Mouse (Mus musculus) embryonic facial prominence, embryonic 10.5 days (tissue): ENCODE data around the gene Ear6. TPM values are rescaled to one million over a fixed set of nuclear protein-coding genes. Genes with fewer than 3 reads are reported as not detected.
"Not testable (repeated sequence)": the region's sequence is repeated elsewhere in the genome, so short reads cannot be mapped to it uniquely, and the experiment has no call there.

Source experiments
- DNase-seq: peaks from one replicate; pipeline ENCODE4 v3.0.0-alpha.2; 2017; ENCODE audit warnings: low spot score
- H3K27ac ChIP-seq: fragments of 300-500 bp; sonication (generic); replicated peaks from 2 replicates; pipeline ENCODE4 v1.5.1; 2016; ENCODE audit warnings: mild to moderate bottlenecking
- H3K27me3 ChIP-seq: fragments of 300-500 bp; sonication (generic); replicated peaks from 2 replicates; pipeline ENCODE4 v1.6.1; 2016; ENCODE audit warnings: low read depth, mild to moderate bottlenecking; ENCODE audit not compliant: poor library complexity, severe bottlenecking
- H3K36me3 ChIP-seq: fragments of 300-500 bp; sonication (generic); replicated peaks from 2 replicates; pipeline ENCODE4 v1.6.1; 2016; ENCODE audit warnings: mild to moderate bottlenecking, moderate library complexity
- H3K4me1 ChIP-seq: fragments of 300-500 bp; sonication (generic); 2 replicates; pipeline ENCODE4 v1.6.1; 2016
- H3K4me3 ChIP-seq: fragments of 300-500 bp; sonication (generic); 2 replicates; pipeline ENCODE4 v1.5.1; 2016; ENCODE audit warnings: mild to moderate bottlenecking, moderate library complexity
- H3K9me3 ChIP-seq: fragments of 300-500 bp; sonication (generic); 2 replicates; pipeline ENCODE4 v1.6.1; 2016; ENCODE audit warnings: mild to moderate bottlenecking
- WGBS: fragments of 180-500 bp; shearing (Covaris S2); methylation state at CpG from one replicate; pipeline ENCODE4 v1.1.7; 2016; 5-methylcytosine and 5-hydroxymethylcytosine counted together
- polyA plus RNA-seq: library from polyadenylated mRNA; unstranded; fragments of >200 nt; fragmentation: Nextera tagmentation; extraction: Ambion mirVana; gene quantifications from 2 replicates; pipeline ENCODE4 v1.2.1, GENCODE M21; 2016

Ear6 gene
- polyA plus RNA-seq = not detected in 2 replicates

GRCm38 (mm10) chr14:51853399-51853798, at the start of gene Ear6:
TSS of gene Ear6 (plus strand) at chr14:51853699.
- H3K27me3 ChIP-seq = no peaks in the 10 kb centered on the region
- no peaks in the 10 kb centered on the region for H3K36me3 ChIP-seq
- H3K4me3 ChIP-seq = no peak within 1 kb of the TSS
- H3K9me3 ChIP-seq = no peaks in the 10 kb centered on the region
- no peak for DNase-seq
- H3K27ac ChIP-seq = no peak within 1 kb of the TSS
- no peaks in the 10 kb centered on the region for H3K4me1 ChIP-seq

- Histone ChIP-seq H3K36me3 (no peaks in the 10 kb centered on the region), H3K4me1 (no peaks in the 10 kb centered on the region), H3K27ac (no peak overlapping the region), H3K4me3 (no peak overlapping the region), H3K9me3 (no peaks in the 10 kb centered on the region), H3K27me3 (no peaks in the 10 kb centered on the region)
- WGBS = 67% methylated on average over 1 of the region's 1 CpGs
- DNase-seq = no peak
Observed at GRCm38 (mm10) chr14:51826625-51827024, 26.9 kb upstream of the Ear6 start.

- WGBS = 40% methylated on average over 5 of the region's 5 CpGs
Observed at GRCm38 (mm10) chr14:51827842-51828241, 25.7 kb upstream of the Ear6 start.

GRCm38 (mm10) chr14:51829188-51829587, 24.3 kb upstream of the Ear6 start:
- Histone ChIP-seq H3K27ac (no peak overlapping the region), H3K4me3 (no peak overlapping the region), H3K9me3 (no peaks in the 10 kb centered on the region), H3K36me3 (no peaks in the 10 kb centered on the region), H3K4me1 (no peaks in the 10 kb centered on the region), H3K27me3 (no peaks in the 10 kb centered on the region)
- 81% methylated on average over 6 of the region's 6 CpGs for WGBS
- DNase-seq = no peak

More at GRCm38 (mm10) chr14:51827842-51828241, 25.7 kb upstream of the Ear6 start:
- DNase-seq = peak; percentile 22
- H3K4me3 ChIP-seq, H3K36me3 ChIP-seq, H3K9me3 ChIP-seq, H3K27me3 ChIP-seq, H3K27ac ChIP-seq, H3K4me1 ChIP-seq: not testable (repeated sequence)

- H3K36me3 ChIP-seq, DNase-seq, H3K27ac ChIP-seq, H3K4me1 ChIP-seq, H3K9me3 ChIP-seq, H3K4me3 ChIP-seq, H3K27me3 ChIP-seq: not testable (repeated sequence)
- 26% methylated on average over 2 of the region's 2 CpGs for whole genome bisulfite sequencing
Observed at GRCm38 (mm10) chr14:51838480-51838879, 15.0 kb upstream of the Ear6 start.

- Histone ChIP-seq H3K27me3 (no peaks in the 10 kb centered on the region), H3K4me3 (no peak overlapping the region), H3K4me1 (0 out of 2 replicates have a peak, but pooled peaks cover 4% of the 10 kb centered on the region), H3K27ac (no peak overlapping the region), H3K9me3 (no peaks in the 10 kb centered on the region), H3K36me3 (no peaks in the 10 kb centered on the region)
- WGBS = 78% methylated on average over 1 of the region's 1 CpGs
- DNase-seq = no peak
Observed at GRCm38 (mm10) chr14:51842250-51842649, 11.2 kb upstream of the Ear6 start.

GRCm38 (mm10) chr14:51842781-51843180, 10.7 kb upstream of the Ear6 start:
- Histone ChIP-seq H3K4me1 (0 out of 2 replicates have a peak, but pooled peaks cover 4% of the 10 kb centered on the region), H3K4me3 (no peak overlapping the region), H3K36me3 (no peaks in the 10 kb centered on the region), H3K27me3 (no peaks in the 10 kb centered on the region), H3K9me3 (no peaks in the 10 kb centered on the region), H3K27ac (no peak overlapping the region)
- WGBS = 91% methylated on average over 2 of the region's 2 CpGs
- DNase-seq = no peak

- H3K9me3 ChIP-seq = no peaks in the 10 kb centered on the region
- no peaks in the 10 kb centered on the region for H3K27me3 ChIP-seq
- no peak for DNase-seq
- no peak overlapping the region for H3K4me3 ChIP-seq
- no peak overlapping the region for H3K27ac ChIP-seq
- H3K36me3 ChIP-seq = no peaks in the 10 kb centered on the region
- 0 out of 2 replicates have a peak, but pooled peaks cover 4% of the 10 kb centered on the region for H3K4me1 ChIP-seq
Observed at GRCm38 (mm10) chr14:51843882-51844281, 9.6 kb upstream of the Ear6 start.

- Histone ChIP-seq H3K4me1 (no peaks in the 10 kb centered on the region), H3K27ac (no peak overlapping the region), H3K4me3 (no peak overlapping the region), H3K36me3 (no peaks in the 10 kb centered on the region), H3K9me3 (no peaks in the 10 kb centered on the region), H3K27me3 (no peaks in the 10 kb centered on the region)
- WGBS = 68% methylated on average over 3 of the region's 3 CpGs
- DNase-seq = no peak
Observed at GRCm38 (mm10) chr14:51846566-51846965, 6.9 kb upstream of the Ear6 start.

- H3K9me3 ChIP-seq, H3K4me1 ChIP-seq, H3K4me3 ChIP-seq, H3K27me3 ChIP-seq, H3K36me3 ChIP-seq, H3K27ac ChIP-seq: not testable (repeated sequence)
- WGBS = 41% methylated on average over 3 of the region's 3 CpGs
- DNase-seq = peak; percentile 29
Observed at GRCm38 (mm10) chr14:51851006-51851405, 2.5 kb upstream of the Ear6 start.

- H3K4me1 ChIP-seq, DNase-seq, H3K27me3 ChIP-seq, H3K9me3 ChIP-seq, H3K36me3 ChIP-seq, H3K4me3 ChIP-seq, H3K27ac ChIP-seq: not testable (repeated sequence)
- WGBS = 84% methylated on average over 7 of the region's 7 CpGs
Observed at GRCm38 (mm10) chr14:51855280-51855679, 1.8 kb downstream of the Ear6 start.

- H3K27ac ChIP-seq = not testable (repeated sequence)
- 0% methylated on average over 1 of the region's 1 CpGs for WGBS
- peak; percentile 38 for DNase-seq
Observed at GRCm38 (mm10) chr14:51863603-51864002, 10.1 kb downstream of the Ear6 start.

GRCm38 (mm10) chr14:51870756-51871155, 17.3 kb downstream of the Ear6 start:
- WGBS = 84% methylated on average over 2 of the region's 2 CpGs
- Histone ChIP-seq H3K9me3 (no peaks in the 10 kb centered on the region), H3K36me3 (no peaks in the 10 kb centered on the region), H3K4me1 (no peaks in the 10 kb centered on the region), H3K4me3 (no peak overlapping the region), H3K27ac (no peak overlapping the region), H3K27me3 (no peaks in the 10 kb centered on the region)
- DNase-seq = no peak

More at GRCm38 (mm10) chr14:51863603-51864002, 10.1 kb downstream of the Ear6 start:
- H3K27me3 ChIP-seq, H3K4me3 ChIP-seq, H3K9me3 ChIP-seq, H3K4me1 ChIP-seq, H3K36me3 ChIP-seq: not testable (repeated sequence)

GRCm38 (mm10) chr14:51871741-51872140, 18.2 kb downstream of the Ear6 start:
- Histone ChIP-seq H3K9me3 (no peaks in the 10 kb centered on the region), H3K4me1 (no peaks in the 10 kb centered on the region), H3K4me3 (no peak overlapping the region), H3K27ac (no peak overlapping the region), H3K36me3 (no peaks in the 10 kb centered on the region), H3K27me3 (no peaks in the 10 kb centered on the region)
- WGBS = 78% methylated on average over 9 of the region's 9 CpGs
- DNase-seq = no peak
